Mouse (Mus musculus) left cerebral cortex, postnatal 36 days (tissue): ENCODE results near the gene Gstt2. TPM values are rescaled to one million over a fixed set of nuclear protein-coding genes. Genes with fewer than 3 reads are reported as not detected.
"Not testable (repeated sequence)": the region's sequence is repeated elsewhere in the genome, so short reads cannot be mapped to it uniquely, and the experiment has no call there.

ENCODE experiments used
- DNase-seq, 2 experiments: peaks; one replicate each; pipeline ENCODE4 v3.0.0; 2021 to 2022; ENCODE audit warnings: low spot score in 2 of 2, mixed read lengths in 1 of 2
- intact Hi-C: fragments of 180-260 bp; cut with DNase I; formaldehyde crosslinking; loops from one replicate; pipeline ENCODE4 v1.15.1; 2025
- total RNA-seq, 2 experiments: library from RNA; stranded (reverse); gene quantifications; 2 replicates each; pipeline ENCODE4 v1.2.3; 2021

Gene Gstt2
- total RNA-seq, 2 experiments from 2014 or later: 4.8 to 5.0 TPM

DNA sequence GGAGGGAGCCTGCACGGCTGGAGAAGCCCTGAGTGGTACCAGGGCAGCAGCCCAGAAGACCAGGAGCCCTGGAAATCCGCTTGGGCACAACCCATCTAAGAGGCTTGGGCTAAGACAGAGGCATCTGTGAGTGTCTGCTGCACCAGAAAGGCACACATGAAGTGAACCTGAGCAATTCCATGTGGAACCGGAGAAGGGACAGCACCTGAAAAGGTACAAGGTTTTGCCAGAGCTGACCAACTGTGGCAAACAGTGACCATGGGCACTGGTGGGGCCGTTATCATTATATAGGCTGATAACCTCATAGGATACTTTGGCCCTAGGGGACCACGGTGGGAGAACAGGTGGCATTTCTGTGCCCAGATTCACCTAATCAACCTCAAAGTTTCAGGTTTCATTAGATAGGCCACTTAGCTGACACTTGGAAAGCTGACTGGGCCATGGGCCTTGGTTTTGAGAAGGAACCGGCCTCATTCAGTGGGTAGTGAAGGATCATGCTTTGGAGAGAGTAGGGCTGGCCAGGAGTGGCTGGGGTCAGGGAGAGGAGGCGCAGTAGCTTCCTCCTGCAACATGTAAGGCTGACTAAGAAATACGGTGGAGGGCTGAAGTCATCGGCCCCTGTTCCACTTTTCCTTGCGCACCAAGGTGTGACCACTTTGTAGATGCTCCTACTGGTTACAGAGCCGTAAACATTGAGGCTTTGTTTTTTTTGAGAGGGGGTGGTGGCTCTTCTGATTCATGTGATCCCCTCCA, 19.1 kb upstream of the Gstt2 start:
- intact Hi-C loops: no loop called here

DNA sequence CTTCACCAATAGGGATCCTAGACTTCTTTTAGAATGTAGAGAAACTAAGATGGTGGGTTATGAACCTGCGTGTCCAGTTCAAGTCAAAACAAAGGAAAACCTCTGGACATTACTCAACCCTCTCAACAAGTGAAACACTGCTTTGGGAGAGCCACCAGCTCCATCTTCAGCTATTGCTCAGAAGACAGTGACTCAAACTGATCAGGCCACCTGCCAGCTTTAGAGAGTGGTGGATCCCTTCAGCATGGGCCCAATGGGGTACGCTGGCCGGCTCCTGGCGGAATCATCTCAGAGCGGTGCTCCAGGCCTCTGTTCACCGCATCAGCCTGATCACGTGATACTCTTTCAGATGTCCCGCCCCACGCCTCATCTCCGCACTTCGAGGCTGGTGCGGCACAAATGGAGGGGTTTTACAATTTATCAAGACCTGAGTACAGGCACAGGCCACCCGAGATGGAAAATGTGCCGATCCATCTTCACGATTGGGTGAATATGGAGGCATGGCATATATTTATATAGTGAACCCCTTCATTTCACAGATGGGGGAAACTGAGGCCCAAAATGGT, 18.3 kb upstream of the Gstt2 start:
- DNase-seq: no peak
- intact Hi-C loops: no loop called here

More for the DNA sequence above, 19.1 kb upstream of the Gstt2 start:
- no peak for DNase-seq

DNA sequence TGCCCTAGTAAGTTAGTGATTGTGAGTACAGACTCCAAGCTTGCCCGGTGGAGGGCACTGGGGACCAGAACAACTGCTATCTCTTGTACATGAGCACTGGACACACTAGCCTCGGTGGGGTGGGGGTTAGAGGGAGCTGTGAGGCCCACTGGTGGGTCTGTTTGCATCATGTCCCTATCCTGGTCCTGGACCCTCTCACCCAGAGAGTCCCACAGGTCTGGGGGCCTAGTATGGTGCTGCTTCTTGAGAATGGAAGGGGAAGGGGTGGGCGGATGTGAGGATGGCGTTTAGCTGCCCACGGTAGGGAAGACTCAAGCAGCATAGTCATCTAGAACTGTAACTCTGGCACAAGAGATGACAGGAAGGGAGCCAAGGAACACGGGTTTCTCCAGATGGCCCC, 17.6 kb upstream of the Gstt2 start:
- no peak for DNase-seq
- intact Hi-C loops: loop anchor here (5.0 kb wide), 2 partner anchors 92 to 267 kb away; partner anchors contain the start of genes Cabin1 and Ggt5

DNA sequence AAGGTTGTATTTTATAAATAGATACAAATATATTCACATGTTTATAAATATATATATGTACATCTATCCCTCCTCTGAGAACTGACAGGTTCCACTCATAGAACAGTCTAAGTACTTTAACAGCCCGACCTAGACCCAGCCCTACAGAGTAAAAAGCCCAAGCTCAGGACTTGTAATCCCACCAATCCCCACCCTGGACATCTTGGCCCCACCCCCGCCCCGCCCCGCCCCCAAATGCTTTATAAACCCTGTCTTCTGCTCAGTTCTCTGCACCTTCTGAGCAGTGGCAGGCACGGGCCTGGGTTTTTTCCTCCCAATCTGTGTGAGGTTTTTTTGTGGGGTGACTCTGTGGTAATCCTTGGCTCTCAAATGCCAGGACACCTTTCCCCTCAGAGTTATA, 16.9 kb upstream of the Gstt2 start:
- no peak for DNase-seq
- intact Hi-C loops: loop anchor here (5.0 kb wide), 2 partner anchors 92 to 267 kb away; partner anchors contain the start of genes Cabin1 and Ggt5

DNA sequence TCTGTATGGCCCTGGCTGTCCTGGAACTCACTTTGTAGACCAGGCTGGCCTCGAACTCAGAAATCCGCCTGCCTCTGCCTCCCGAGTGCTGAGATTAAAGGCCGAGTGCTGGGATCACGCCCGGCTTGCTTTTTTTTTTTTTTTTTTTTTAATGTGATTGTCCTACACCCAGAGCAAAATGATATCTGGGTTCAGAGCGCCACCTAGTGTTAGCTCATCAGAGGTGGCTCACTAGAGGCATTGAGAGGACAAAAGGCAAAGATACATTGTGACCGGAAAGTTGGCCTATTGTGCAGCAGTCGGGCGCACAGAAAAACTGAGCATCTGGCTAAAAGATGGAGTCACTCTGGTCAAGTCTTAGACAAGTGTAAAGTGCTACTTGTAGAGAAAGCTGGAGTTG, 16.2 kb upstream of the Gstt2 start:
- peak; percentile 74 to 77 for DNase-seq
- intact Hi-C loops: loop anchor here (1.0 to 5.0 kb wide), 3 partner anchors 91 to 266 kb away; partner anchors contain the start of genes Cabin1 and Ggt5

DNA sequence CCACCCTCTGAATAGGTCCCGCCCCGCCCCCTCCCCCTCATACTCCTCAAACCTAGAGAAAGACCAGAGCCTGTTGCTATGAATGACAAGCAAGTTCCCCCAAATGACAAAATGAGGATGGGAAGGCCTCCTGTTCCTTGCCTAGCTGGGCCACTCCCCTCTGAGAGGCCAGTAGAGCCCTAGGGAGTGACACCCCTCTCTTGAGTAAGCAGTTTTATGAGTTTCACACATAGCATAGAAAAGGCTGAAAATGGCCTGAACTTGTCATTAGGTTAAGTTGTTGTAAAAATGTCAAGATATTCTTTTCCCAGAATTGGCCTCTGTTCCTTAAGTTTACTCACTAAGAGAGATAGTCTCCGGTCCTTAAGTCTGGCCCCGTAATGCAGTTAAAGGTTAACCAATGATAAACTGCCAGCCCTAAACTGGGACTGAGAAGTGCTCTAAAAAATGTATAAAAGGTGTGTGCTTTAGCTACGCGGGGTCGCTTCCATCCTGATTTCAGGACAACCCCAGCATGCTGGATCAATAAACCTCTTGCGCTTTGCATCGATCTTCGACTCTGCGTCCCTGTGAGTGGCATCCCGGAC, 15.4 kb upstream of the Gstt2 start:
- intact Hi-C loops: loop anchor here (1.0 to 5.0 kb wide), 3 partner anchors 90 to 265 kb away; partner anchors contain the start of genes Cabin1 and Ggt5
- no peak for DNase-seq

DNA sequence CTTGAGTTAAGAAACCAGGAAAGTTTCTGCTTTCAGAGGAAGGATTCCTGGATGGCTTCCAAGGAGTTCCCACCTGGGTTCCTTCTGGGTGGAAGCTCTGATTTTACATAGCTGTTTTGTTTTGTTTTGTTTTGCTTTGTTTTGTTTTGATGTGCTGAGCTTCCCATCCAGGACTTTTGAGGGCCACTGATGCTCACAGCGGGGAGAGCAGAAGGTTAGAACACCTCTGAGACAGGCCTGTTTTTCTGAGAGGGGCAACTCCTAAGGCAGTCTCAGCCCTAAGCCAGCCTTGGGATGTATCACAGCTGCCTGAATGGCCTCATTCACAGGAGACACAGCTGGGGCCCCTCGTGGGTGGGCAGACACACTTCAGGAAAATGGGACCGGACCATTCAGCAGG, 14.5 kb upstream of the Gstt2 start:
- no peak for DNase-seq
- intact Hi-C loops: loop anchor here (2.0 to 5.0 kb wide), 3 partner anchors 89 to 264 kb away; partner anchors contain the start of genes Cabin1 and Ggt5

DNA sequence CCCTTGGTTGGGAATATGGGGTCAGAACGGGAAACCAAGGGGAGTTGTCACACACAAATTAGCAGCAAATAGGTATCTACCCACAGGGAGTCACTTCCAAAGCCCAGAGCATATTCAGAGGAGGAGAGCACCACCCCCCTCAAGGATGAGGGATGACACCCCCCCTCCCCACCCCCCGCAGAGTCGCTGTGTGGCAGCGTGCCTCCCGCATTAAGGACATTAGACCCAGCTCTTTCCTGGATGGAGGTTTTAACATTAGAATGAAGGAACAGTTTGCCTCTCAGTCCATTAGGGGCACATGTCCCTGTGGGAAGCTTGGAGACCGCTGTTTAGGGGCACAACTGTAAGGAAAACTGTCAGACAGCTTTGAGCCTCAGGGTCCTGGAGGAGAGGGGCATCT, 13.9 kb upstream of the Gstt2 start:
- no peak for DNase-seq
- intact Hi-C loops: loop anchor here (2.0 to 5.0 kb wide), 3 partner anchors 89 to 264 kb away; partner anchors contain the start of genes Cabin1 and Ggt5

DNA sequence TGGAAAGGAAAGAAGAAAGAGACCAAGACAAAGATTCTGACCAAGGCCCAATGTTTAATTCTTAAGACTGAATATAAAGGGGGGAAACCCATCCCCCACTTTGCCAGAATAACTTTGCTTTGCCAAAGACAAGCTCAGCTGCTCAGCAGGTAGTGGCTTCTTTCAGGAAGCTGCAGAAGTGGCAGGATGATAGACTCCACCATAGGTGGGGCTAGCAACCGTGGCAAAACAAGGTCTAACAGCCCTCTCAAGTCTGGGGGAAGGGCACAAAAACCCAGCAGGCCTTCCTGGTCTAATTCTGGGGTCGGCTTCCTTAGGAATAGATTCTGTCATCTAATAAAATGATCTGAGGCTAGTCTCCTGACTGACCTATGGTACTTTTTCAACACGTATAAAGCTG, 11.2 kb upstream of the Gstt2 start:
- intact Hi-C loops: no loop called here
- DNase-seq: no peak

DNA sequence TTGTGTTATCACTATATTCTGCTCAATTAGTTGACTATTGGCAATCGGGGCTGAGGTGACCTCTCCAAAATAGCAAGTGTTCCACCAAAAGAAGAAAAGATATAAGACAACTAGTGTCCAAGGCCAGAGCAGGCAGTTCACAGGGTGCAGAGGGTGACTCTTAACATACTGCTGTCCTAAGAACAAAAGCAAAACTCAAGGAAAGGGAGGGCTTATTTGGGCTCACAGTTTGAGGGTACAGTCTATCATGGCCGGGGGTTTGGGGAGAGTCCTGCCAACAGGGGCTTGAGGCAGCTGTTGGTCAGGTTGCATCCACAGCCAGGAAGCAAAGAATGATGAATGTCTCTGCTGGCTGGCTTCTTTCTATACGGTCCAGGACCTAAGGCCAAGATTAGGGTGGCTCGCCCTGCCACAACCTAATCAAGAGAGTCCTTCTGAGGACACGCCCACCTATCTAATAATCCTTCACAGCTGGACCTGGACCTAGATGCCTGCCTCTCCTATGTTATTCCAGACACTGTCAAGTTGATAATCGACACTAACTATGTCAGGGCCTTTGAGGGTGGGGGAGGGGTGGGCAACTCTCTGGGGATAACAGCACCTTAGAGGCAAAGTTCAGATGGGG, 8.2 kb upstream of the Gstt2 start:
- no peak for DNase-seq
- intact Hi-C loops: no loop called here

DNA sequence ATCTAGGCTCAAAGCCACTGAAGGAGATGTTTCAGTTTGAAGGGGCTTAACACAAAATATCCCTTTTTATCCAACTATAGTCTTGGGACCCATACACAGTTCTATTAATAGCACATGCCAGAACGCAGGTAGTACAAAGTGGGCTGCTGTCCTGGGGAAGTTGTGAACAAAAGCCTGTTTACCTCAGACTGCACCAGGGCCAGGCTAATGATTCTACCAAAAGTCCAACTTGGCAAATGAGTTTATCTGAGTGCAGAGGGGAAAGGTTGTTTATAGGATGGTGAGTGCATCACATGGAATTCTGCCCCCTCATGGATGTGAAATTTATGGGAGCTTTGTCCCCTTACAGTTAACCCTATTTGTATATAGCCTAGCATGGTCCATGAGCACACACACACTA, 7.6 kb upstream of the Gstt2 start:
- intact Hi-C loops: no loop called here
- DNase-seq: no peak

DNA sequence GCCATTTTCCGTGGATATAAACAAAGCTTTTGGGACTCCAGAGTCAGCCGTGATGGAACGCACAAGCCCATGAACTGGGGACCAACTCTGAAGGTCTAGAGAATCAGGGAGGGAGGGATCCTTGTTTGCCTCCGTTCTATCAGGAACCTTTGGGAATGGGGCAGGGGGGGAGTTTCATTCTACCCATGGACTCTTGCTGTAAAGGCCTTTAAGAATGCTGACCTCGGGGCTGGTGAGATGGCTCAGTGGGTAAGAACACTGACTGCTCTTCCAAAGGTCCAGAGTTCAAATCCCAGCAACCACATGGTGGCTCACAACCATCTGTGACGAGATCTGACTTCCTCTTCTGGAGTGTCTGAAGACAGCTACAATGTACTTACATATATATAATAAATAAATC, 6.7 kb upstream of the Gstt2 start:
- DNase-seq, intact Hi-C loops: not testable (repeated sequence)

DNA sequence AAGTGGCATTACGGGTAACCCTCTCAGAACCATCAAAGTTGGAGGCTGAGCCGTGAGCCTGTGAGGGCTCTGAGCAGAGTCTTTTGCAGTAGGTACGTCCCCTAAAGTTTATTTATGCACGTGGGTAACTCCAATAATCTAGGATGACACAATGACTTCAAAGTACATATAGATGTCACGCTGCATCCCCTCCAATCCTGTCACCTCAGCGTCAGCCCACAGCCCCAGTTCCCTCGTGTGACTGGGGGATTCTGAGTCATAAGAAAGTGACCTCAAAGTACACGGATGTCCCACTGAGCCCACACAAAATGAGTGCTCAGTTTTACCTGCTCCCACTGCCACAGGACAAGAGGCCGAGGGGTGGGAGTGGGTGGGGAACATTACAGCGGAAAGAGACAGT, 1.9 kb upstream of the Gstt2 start:
- no peak for DNase-seq
- intact Hi-C loops: no loop called here

DNA sequence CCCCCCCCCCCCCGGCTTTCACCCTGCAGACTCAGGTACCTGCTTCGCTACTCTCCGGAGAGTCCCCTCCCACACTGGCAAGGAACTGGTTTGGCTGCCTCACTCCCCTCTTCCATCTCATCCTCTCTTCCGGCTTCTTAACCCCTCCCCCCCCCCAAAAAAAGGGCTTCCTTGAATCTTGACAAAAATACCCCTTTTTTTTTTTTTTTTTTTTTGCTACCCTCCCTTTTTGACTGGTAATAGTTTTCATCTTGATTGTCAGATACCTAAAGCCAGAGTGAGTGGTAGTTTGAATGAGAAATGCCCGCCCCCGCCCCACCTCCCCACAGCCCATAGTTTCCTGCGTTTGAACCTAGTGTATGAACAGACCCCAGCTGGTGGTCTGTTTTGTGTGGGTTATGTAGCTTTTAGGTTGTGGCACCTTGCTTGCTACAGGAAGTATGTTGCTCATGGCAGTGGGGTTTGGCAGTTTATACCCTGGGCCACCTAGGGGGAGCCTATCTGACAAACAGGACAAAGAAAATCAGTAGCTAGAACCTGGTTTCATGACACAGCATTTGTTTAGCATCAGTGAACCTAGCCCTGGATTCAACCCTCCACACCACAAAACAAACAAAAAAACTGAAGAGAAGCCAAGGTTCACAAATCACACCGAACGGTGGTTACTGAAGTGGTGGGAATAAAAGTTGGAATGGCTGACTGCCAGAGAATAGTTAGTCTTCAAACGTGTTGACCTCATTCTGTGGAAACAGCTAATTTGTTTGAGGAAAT, 1.3 kb downstream of the Gstt2 start:
- DNase-seq: no peak
- intact Hi-C loops: loop anchor here (2.0 kb wide), 1 partner anchor 71 kb away; the partner anchor contains the start of gene Cabin1

DNA sequence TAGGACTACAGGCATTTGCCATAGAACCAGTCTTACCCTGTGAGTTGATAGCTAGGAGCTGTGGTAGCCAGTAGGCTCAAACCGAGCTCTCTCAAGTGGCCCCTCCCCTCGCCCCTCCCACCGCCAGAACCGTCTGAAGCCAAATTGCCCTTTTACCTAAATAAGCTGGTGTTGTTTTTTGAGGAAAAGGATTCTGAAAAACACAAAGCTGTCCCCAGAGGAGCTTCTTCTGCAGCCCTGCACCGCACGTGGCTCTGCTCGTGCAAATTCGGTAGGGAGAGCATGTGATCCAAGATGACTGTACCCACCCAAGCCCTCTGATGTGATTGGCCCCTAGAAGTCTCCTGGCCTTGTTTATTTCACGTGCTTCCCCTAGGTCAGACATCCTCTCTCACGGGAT, 1.9 kb downstream of the Gstt2 start:
- intact Hi-C loops: no loop called here

DNA sequence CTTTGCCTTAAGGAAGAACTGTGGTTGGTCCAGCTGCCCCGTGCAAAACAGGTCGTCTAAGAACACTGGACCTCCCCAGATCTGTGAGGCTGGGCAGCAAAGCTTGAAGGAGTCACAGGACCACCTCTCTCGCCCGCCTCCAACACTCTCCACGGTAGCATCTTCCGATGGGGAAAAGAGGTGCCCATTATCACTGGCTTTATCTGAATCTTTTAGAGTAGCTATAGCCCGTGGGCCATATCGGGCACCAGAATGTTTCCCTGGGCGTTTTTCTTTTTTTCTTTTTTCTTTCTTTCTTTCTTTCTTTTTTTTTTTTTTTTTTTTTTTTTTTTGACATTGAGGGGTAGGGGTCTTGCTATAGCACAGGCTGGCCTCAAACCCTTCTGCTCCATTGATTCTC, 2.5 kb downstream of the Gstt2 start:
- intact Hi-C loops: loop anchor here (5.0 kb wide), 1 partner anchor 92 kb away; no protein-coding TSS in a partner anchor
- DNase-seq: no peak

More for the DNA sequence above, 1.9 kb downstream of the Gstt2 start:
- peak; percentile 23 to 37 for DNase-seq

DNA sequence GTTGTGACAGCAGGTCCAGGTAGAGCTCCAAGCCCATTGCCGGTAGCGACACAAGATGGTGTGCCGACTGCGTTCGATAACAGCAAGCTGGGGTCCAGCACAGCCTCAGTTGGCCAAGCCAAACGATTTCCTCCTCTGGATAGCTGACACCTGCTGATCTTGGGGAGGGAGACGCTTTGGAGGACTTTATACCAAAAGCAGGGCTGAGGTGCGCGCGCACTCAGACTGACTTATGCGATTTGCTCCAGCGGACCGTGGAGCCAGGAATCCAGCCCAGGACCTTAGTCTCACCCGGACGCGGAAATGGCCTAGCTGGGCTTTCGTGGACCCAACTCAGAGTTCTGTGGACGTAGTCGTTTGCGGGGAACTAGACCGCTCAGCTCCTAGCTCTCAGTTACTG, 3.0 kb downstream of the Gstt2 start:
- DNase-seq: peak in 1 of 2 experiments; percentile 30

DNA sequence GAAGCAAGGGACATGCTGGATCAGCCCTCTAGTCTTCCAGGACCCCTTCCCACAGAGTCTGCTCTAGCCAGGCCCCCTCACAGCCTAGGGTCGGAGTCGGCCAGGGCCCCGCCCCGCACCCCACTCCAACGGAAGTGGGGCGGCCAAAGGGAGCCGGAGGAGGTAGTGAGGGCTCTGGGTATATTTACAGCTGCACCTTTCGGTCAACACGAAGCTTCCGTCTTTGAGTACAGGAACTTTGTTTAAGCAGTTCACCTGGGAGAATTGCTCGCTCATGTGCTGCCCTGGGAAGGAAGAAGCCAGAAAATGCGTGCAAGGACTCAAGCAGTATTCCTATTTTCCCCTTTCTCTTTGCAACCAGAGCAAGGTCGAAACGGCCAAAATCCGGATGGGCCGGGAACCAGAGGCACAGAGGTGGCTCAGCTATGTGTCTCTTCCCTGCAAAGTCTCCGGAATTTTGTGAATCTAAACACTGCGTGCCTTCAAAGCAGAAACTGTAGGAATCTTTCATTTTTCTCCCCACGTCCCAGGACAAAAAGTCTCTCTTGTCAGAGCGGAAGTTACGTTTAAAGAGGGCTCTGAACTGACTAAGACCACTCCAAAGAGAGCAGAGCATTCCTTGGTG, 3.7 kb downstream of the Gstt2 start:
- DNase-seq: no peak
- intact Hi-C loops: loop anchor here (5.0 kb wide), 1 partner anchor 91 kb away; no protein-coding TSS in a partner anchor

More for the DNA sequence above, 3.0 kb downstream of the Gstt2 start:
- intact Hi-C loops: loop anchor here (5.0 kb wide), 1 partner anchor 92 kb away; no protein-coding TSS in a partner anchor
